Mouse (Mus musculus) thymus, postnatal 4 days (tissue): ENCODE results near the gene Greb1.

Source experiments
- DNase-seq: peaks from one replicate; pipeline ENCODE4 v3.0.0; 2021

Greb1 gene

GRCm38 (mm10) chr12:16665022-16665421 lies 135.7 kb downstream of the Greb1 start:
- DNase-seq = no peak

GRCm38 (mm10) chr12:16662955-16663585 lies 137.6 kb downstream of the Greb1 start:
- DNase-seq = no peak

- DNase-seq = no peak
Observed at GRCm38 (mm10) chr12:16661936-16662335, 138.8 kb downstream of the Greb1 start.

GRCm38 (mm10) chr12:16661459-16661858 lies 139.2 kb downstream of the Greb1 start:
- DNase-seq = no peak

GRCm38 (mm10) chr12:16656906-16657875 lies 143.5 kb downstream of the Greb1 start:
- DNase-seq = no peak

- DNase-seq = no peak
Observed at GRCm38 (mm10) chr12:16655604-16656003, 145.1 kb downstream of the Greb1 start.

GRCm38 (mm10) chr12:16653332-16654093 lies 147.2 kb downstream of the Greb1 start, which contains the start of gene Ntsr2:
Gene Ntsr2 (plus strand): TSS chr12:16653382.
- DNase-seq = peak; percentile 81

- no peak for DNase-seq
Observed at GRCm38 (mm10) chr12:16649819-16650218, 150.9 kb downstream of the Greb1 start.

GRCm38 (mm10) chr12:16648273-16648672 lies 152.4 kb downstream of the Greb1 start:
- no peak for DNase-seq

- DNase-seq = no peak
Observed at GRCm38 (mm10) chr12:16646780-16647409, 153.8 kb downstream of the Greb1 start.

GRCm38 (mm10) chr12:16644698-16645097 lies 156.0 kb downstream of the Greb1 start:
- no peak for DNase-seq

GRCm38 (mm10) chr12:16643508-16644345 lies 157.0 kb downstream of the Greb1 start:
- no peak for DNase-seq

GRCm38 (mm10) chr12:16642000-16642399 lies 158.7 kb downstream of the Greb1 start:
- DNase-seq = peak; percentile 35

- no peak for DNase-seq
Observed at GRCm38 (mm10) chr12:16640075-16640474, 160.6 kb downstream of the Greb1 start.

GRCm38 (mm10) chr12:16639078-16639771 lies 161.5 kb downstream of the Greb1 start:
- peak; percentile 46 for DNase-seq

- DNase-seq = no peak
Observed at GRCm38 (mm10) chr12:16635816-16636215, 164.9 kb downstream of the Greb1 start.

GRCm38 (mm10) chr12:16634075-16634813 lies 166.4 kb downstream of the Greb1 start:
- DNase-seq = peak; percentile 85

GRCm38 (mm10) chr12:16633235-16633634 lies 167.5 kb downstream of the Greb1 start:
- DNase-seq = no peak

GRCm38 (mm10) chr12:16631423-16631822 lies 169.3 kb downstream of the Greb1 start:
- no peak for DNase-seq

GRCm38 (mm10) chr12:16630866-16631185 lies 169.9 kb downstream of the Greb1 start:
- no peak for DNase-seq
